In genomic region chr4:136052060-136052459, GRCm38 (mm10) we compare ENCODE assay signal across 8 mouse cellular contexts. TPM values are rescaled to one million over a fixed set of nuclear protein-coding genes. Genes with fewer than 3 reads are reported as not detected.
DNase-seq lines count a peak whose midpoint lies in the region; ATAC-seq and TF ChIP-seq lines count a peak whose summit lies in the region.

No protein-coding gene starts in this region.

- peak; percentile 40 for DNase-seq in liver, adult 2 months (ENCODE audit: extremely low read depth, low read depth, low spot score)
- no peak for DNase-seq in liver
- DNase-seq in embryonic facial prominence, embryonic 10.5 days (ENCODE audit: low spot score), result no peak
- DNase-seq in left cerebral cortex, adult 11 months (ENCODE audit: low spot score), result no peak
- no peak for DNase-seq in spleen, postnatal 4 days (ENCODE audit: low spot score in 2 of 2)

- WGBS in liver, adult 2 months, result 0% methylated on average over 3 of the region's 3 CpGs
- 5% methylated on average over 3 of the region's 3 CpGs for WGBS in embryonic facial prominence, embryonic 10.5 days
- WGBS in intestine, embryonic 15.5 days, result 0% methylated on average over 3 of the region's 3 CpGs
- WGBS in neural tube, embryonic 14.5 days, result 7% methylated on average over 3 of the region's 3 CpGs

- H3K9ac ChIP-seq in liver, adult 2 months (ENCODE audit: low read depth, low read length), result peak overlapping the region; percentile 96
- H3K9ac ChIP-seq in intestine, embryonic 15.5 days, result peak overlapping the region; percentile 99
- peak overlapping the region; percentile 93 for H3K9ac ChIP-seq in neural tube, embryonic 14.5 days (replicated peaks; ENCODE audit: low read depth, low read length)

- no peak for TF ChIP-seq POLR2A in liver, adult 2 months (IDR thresholded peaks at IDR 0.05; ENCODE audit: extremely low read depth, insufficient read depth, low read length)

- TF ChIP-seq CTCF in liver, adult 2 months (IDR thresholded peaks at IDR 0.05; ENCODE audit: low read depth, low read length), result no peak

- no peaks in the 10 kb centered on the region for H3K9me3 ChIP-seq in embryonic facial prominence, embryonic 10.5 days
- no peaks in the 10 kb centered on the region for H3K9me3 ChIP-seq in intestine, embryonic 15.5 days
- H3K9me3 ChIP-seq in neural tube, embryonic 14.5 days (ENCODE audit: control insufficient read depth, low read length), result no peaks in the 10 kb centered on the region

- H3K79me2 ChIP-seq in liver, adult 2 months (ENCODE audit: control insufficient read depth, insufficient read depth, low read length), result peaks cover 16% of the 10 kb centered on the region; the same call in 1 of the 2 replicates

- peak overlapping the region; percentile 55 for H3K4me2 ChIP-seq in intestine, embryonic 15.5 days (replicated peaks)
- peak overlapping the region; percentile 96 for H3K4me2 ChIP-seq in neural tube, embryonic 14.5 days (ENCODE audit: low read depth, low read length)

- no peak for ATAC-seq in intestine, embryonic 15.5 days
- ATAC-seq in neural tube, embryonic 14.5 days (ENCODE audit: low read depth), result no peak
- no peak for ATAC-seq in monocyte, adult 5-6 weeks (replicated peaks; ENCODE audit: insufficient number of reproducible peaks, low FRiP score, low TSS enrichment, poor library complexity, severe bottlenecking)

- no peak overlapping the region; the same call in 1 of the 2 replicates for H3K27ac ChIP-seq in liver, adult 2 months (replicated peaks; ENCODE audit: insufficient read depth, low read depth, low read length)
- peak overlapping the region; percentile 99 for H3K27ac ChIP-seq in embryonic facial prominence, embryonic 10.5 days (replicated peaks)
- no peak overlapping the region for H3K27ac ChIP-seq in intestine, embryonic 15.5 days
- no peak overlapping the region for H3K27ac ChIP-seq in neural tube, embryonic 14.5 days (ENCODE audit: low read depth, low read length)

- H3K4me1 ChIP-seq in liver, adult 2 months (ENCODE audit: control insufficient read depth, insufficient read depth, low read length), result peaks cover 9% of the 10 kb centered on the region
- peaks cover 30% of the 10 kb centered on the region for H3K4me1 ChIP-seq in embryonic facial prominence, embryonic 10.5 days
- peaks cover 26% of the 10 kb centered on the region for H3K4me1 ChIP-seq in intestine, embryonic 15.5 days (replicated peaks)
- peaks cover 10% of the 10 kb centered on the region; the same call in 1 of the 2 replicates for H3K4me1 ChIP-seq in neural tube, embryonic 14.5 days (ENCODE audit: control insufficient read depth, insufficient read depth, low read length)

- no peaks in the 10 kb centered on the region for H3K27me3 ChIP-seq in liver, adult 2 months (ENCODE audit: control insufficient read depth, insufficient read depth, low read length)
- H3K27me3 ChIP-seq in embryonic facial prominence, embryonic 10.5 days (replicated peaks; ENCODE audit: low read depth, poor library complexity, severe bottlenecking), result no peaks in the 10 kb centered on the region
- H3K27me3 ChIP-seq in intestine, embryonic 15.5 days (replicated peaks), result no peaks in the 10 kb centered on the region
- no peaks in the 10 kb centered on the region for H3K27me3 ChIP-seq in neural tube, embryonic 14.5 days (ENCODE audit: control insufficient read depth, insufficient read depth, low read length)

- H3K4me3 ChIP-seq in liver, adult 2 months (ENCODE audit: insufficient read depth, low read depth, low read length), result peak overlapping the region; percentile 96
- H3K4me3 ChIP-seq in embryonic facial prominence, embryonic 10.5 days, result peak overlapping the region; percentile 99
- peak overlapping the region; percentile 91 for H3K4me3 ChIP-seq in intestine, embryonic 15.5 days (replicated peaks)
- peak overlapping the region; percentile 97 for H3K4me3 ChIP-seq in neural tube, embryonic 14.5 days (ENCODE audit: low read depth, low read length)

- peaks cover 23% of the 10 kb centered on the region for H3K36me3 ChIP-seq in liver, adult 2 months (ENCODE audit: control insufficient read depth, insufficient read depth, low read length)
- peaks cover 53% of the 10 kb centered on the region for H3K36me3 ChIP-seq in embryonic facial prominence, embryonic 10.5 days (replicated peaks)
- peaks cover 33% of the 10 kb centered on the region for H3K36me3 ChIP-seq in intestine, embryonic 15.5 days
- peaks cover 39% of the 10 kb centered on the region for H3K36me3 ChIP-seq in neural tube, embryonic 14.5 days (ENCODE audit: control insufficient read depth, insufficient read depth, low read length)

RNA-seq across cellular contexts. Expression of gene Rpl11, which starts 1.2 kb away (rescaled TPM):
- 474 and 504 TPM in 2 replicates for total RNA-seq in liver, adult 2 months (2014; rRNA removed)
- 162 and 170 TPM in 2 replicates for polyA plus RNA-seq in liver, adult 2 months (2012; rRNA removed)
- polyA plus RNA-seq in embryonic facial prominence, embryonic 10.5 days (2016; fragmentation: Nextera tagmentation; extraction: Ambion mirVana), result 516 and 527 TPM in 2 replicates
- polyA plus RNA-seq in intestine, embryonic 15.5 days (2015; fragmentation: Nextera tagmentation; extraction: Ambion mirVana), result 464 and 472 TPM in 2 replicates
- 251 and 261 TPM in 2 replicates for polyA plus RNA-seq in neural tube, embryonic 14.5 days (2014; fragmentation: Nextera tagmentation; extraction: Ambion mirVana)
- 392 to 636 TPM (median 589 TPM) in 3 replicates for total RNA-seq in monocyte, adult 5-6 weeks (2017)

RNA-seq across cellular contexts. Expression of gene Eloa, which starts 30.5 kb away (rescaled TPM):
- total RNA-seq in liver, adult 2 months (2014; rRNA removed), result 16.1 and 16.7 TPM in 2 replicates
- 7.3 and 8.1 TPM in 2 replicates for polyA plus RNA-seq in liver, adult 2 months (2012; rRNA removed)
- 35.0 and 37.5 TPM in 2 replicates for polyA plus RNA-seq in embryonic facial prominence, embryonic 10.5 days (2016; fragmentation: Nextera tagmentation; extraction: Ambion mirVana)
- polyA plus RNA-seq in intestine, embryonic 15.5 days (2015; fragmentation: Nextera tagmentation; extraction: Ambion mirVana), result 34.3 and 34.4 TPM in 2 replicates
- 29.7 and 32.2 TPM in 2 replicates for polyA plus RNA-seq in neural tube, embryonic 14.5 days (2014; fragmentation: Nextera tagmentation; extraction: Ambion mirVana)
- total RNA-seq in monocyte, adult 5-6 weeks (2017), result 58.0 to 71.9 TPM (median 68.5 TPM) in 3 replicates
